Mouse (Mus musculus) MEL (cell line): Measurements from ENCODE around the gene Trabd. TPM values are rescaled to one million over a fixed set of nuclear protein-coding genes. Genes with fewer than 3 reads are reported as not detected.

Source experiments
- DNase-seq: peaks from one replicate; pipeline ENCODE4 v3.0.0; 2011; ENCODE audit warnings: low read depth, low spot score
- H3K27ac ChIP-seq: 2 replicates; pipeline ENCODE4 v1.5.1; 2012; ENCODE audit warnings: low read depth, mild to moderate bottlenecking, control low read depth, low read length, moderate library complexity; ENCODE audit not compliant: control insufficient read depth
- H3K27me3 ChIP-seq, 2 experiments: fragments of 150-350 bp in 1 of 2; sonication (generic) in 1 of 2; 2 replicates each; pipeline ENCODE4 v1.6.1; 2012; ENCODE audit warnings: low read length in 2 of 2, mild to moderate bottlenecking in 2 of 2, improper control_type of control experiment in 1 of 2, moderate library complexity in 1 of 2; ENCODE audit not compliant: insufficient read depth in 2 of 2, control insufficient read depth in 1 of 2
- H3K36me3 ChIP-seq, 2 experiments: 2 replicates each; pipeline ENCODE4 v1.6.1; 2012 to 2014; ENCODE audit warnings: low read length in 2 of 2, improper control_type of control experiment in 1 of 2, inconsistent platforms in 1 of 2, mild to moderate bottlenecking in 1 of 2; ENCODE audit not compliant: insufficient read depth in 2 of 2, control insufficient read depth in 1 of 2
- H3K4me1 ChIP-seq, 2 experiments: fragments of 150-350 bp in 1 of 2; sonication (generic) in 1 of 2; 2 replicates each; pipeline ENCODE4 v1.6.1; 2012; ENCODE audit warnings: low read length in 2 of 2, improper control_type of control experiment in 1 of 2, mild to moderate bottlenecking in 1 of 2; ENCODE audit not compliant: insufficient read depth in 2 of 2, control insufficient read depth in 1 of 2
- H3K4me3 ChIP-seq, 2 experiments: fragments of 150-350 bp in 1 of 2; sonication (generic) in 1 of 2; 2 replicates each; pipeline ENCODE4 v1.5.1; 2012; ENCODE audit warnings: low read depth in 2 of 2, low read length in 2 of 2, mild to moderate bottlenecking in 2 of 2, moderate library complexity in 2 of 2, control low read depth in 1 of 2, improper control_type of control experiment in 1 of 2; ENCODE audit not compliant: control insufficient read depth in 1 of 2, insufficient read depth in 1 of 2
- H3K79me2 ChIP-seq: 2 replicates; pipeline ENCODE4 v1.6.1; 2012; ENCODE audit warnings: mild to moderate bottlenecking, low read length, moderate library complexity; ENCODE audit not compliant: control insufficient read depth, poor library complexity, insufficient read depth
- H3K9ac ChIP-seq: 2 replicates; pipeline ENCODE4 v1.6.1; 2012; ENCODE audit warnings: low read depth, mild to moderate bottlenecking, control low read depth, low read length, moderate library complexity; ENCODE audit not compliant: control insufficient read depth, poor library complexity, severe bottlenecking
- H3K9me3 ChIP-seq: fragments of 150-350 bp; sonication (generic); replicated peaks from 2 replicates; pipeline ENCODE4 v1.6.1; 2012; ENCODE audit warnings: mild to moderate bottlenecking, low read length, improper control_type of control experiment, moderate library complexity; ENCODE audit not compliant: insufficient read depth
- CHD1 ChIP-seq: IDR thresholded peaks from 2 replicates; pipeline ENCODE4 v1.6.1; 2012; ENCODE audit warnings: low read depth, mild to moderate bottlenecking, inconsistent platforms, low read length, improper control_type of control experiment
- CHD2 ChIP-seq: IDR thresholded peaks from 2 replicates; pipeline ENCODE4 v1.6.1; 2011; ENCODE audit warnings: low read length, improper control_type of control experiment
- CTCF ChIP-seq, 3 experiments: IDR thresholded peaks in 2 of 3; conservative IDR thresholded peaks in 1 of 3; 2 replicates each; pipeline ENCODE4 v1.5.1; 2011 to 2012; ENCODE audit warnings: low read length in 3 of 3, low read depth in 2 of 3, mild to moderate bottlenecking in 2 of 3, improper control_type of control experiment in 1 of 3, inconsistent platforms in 1 of 3, mixed read lengths in 1 of 3, moderate library complexity in 1 of 3; ENCODE audit not compliant: control insufficient read depth in 1 of 3, insufficient read depth in 1 of 3, poor library complexity in 1 of 3, severe bottlenecking in 1 of 3
- E2F4 ChIP-seq: IDR thresholded peaks from 2 replicates; pipeline ENCODE4 v1.6.1; 2011; ENCODE audit warnings: low read depth, low read length, improper control_type of control experiment, borderline replicate concordance
- ELF1 ChIP-seq: IDR thresholded peaks from 2 replicates; pipeline ENCODE4 v1.6.1; 2014; ENCODE audit warnings: low read depth, mild to moderate bottlenecking, inconsistent platforms, low read length, improper control_type of control experiment, moderate library complexity
- EP300 ChIP-seq, 2 experiments: IDR thresholded peaks; 2 replicates each; pipeline ENCODE4 v1.6.1; 2011; ENCODE audit warnings: improper control_type of control experiment in 2 of 2, low read length in 2 of 2, low read depth in 1 of 2, mild to moderate bottlenecking in 1 of 2
- ETS1 ChIP-seq: IDR thresholded peaks from 2 replicates; pipeline ENCODE4 v1.6.1; 2012; ENCODE audit warnings: low read depth, mild to moderate bottlenecking, inconsistent platforms, low read length, improper control_type of control experiment, moderate library complexity
- GATA1 ChIP-seq: IDR thresholded peaks from 2 replicates; pipeline ENCODE4 v1.6.1; 2011; ENCODE audit warnings: low read depth, low read length, improper control_type of control experiment
- HCFC1 ChIP-seq: IDR thresholded peaks from 2 replicates; pipeline ENCODE4 v1.6.1; 2012; ENCODE audit warnings: low read depth, mild to moderate bottlenecking, inconsistent platforms, low read length, improper control_type of control experiment, moderate library complexity
- JUND ChIP-seq: IDR thresholded peaks from 2 replicates; pipeline ENCODE4 v1.6.1; 2011; ENCODE audit warnings: low read depth, mild to moderate bottlenecking, improper control_type of control experiment, low read length
- MAFK ChIP-seq: IDR thresholded peaks from 2 replicates; pipeline ENCODE4 v1.6.1; 2011; ENCODE audit warnings: low read depth, mild to moderate bottlenecking, low read length, improper control_type of control experiment, borderline replicate concordance
- MAX ChIP-seq: IDR thresholded peaks from 2 replicates; pipeline ENCODE4 v1.6.1; 2011; ENCODE audit warnings: low read length, improper control_type of control experiment
- MEF2A ChIP-seq: IDR thresholded peaks from 2 replicates; pipeline ENCODE4 v1.6.1; 2014; ENCODE audit warnings: low read depth, mild to moderate bottlenecking, inconsistent platforms, low read length, improper control_type of control experiment; ENCODE audit not compliant: poor library complexity, insufficient replicate concordance, severe bottlenecking; ENCODE audit errors: extremely low read depth
- MXI1 ChIP-seq: IDR thresholded peaks from 2 replicates; pipeline ENCODE4 v1.6.1; 2011; ENCODE audit warnings: mild to moderate bottlenecking, low read depth, low read length, improper control_type of control experiment
- MYB ChIP-seq: IDR thresholded peaks from 2 replicates; pipeline ENCODE4 v1.6.1; 2011; ENCODE audit warnings: mild to moderate bottlenecking, low read depth, low read length, improper control_type of control experiment
- MYC ChIP-seq: IDR thresholded peaks from 2 replicates; pipeline ENCODE4 v1.6.1; 2011; ENCODE audit warnings: low read depth, mild to moderate bottlenecking, low read length, improper control_type of control experiment, moderate library complexity
- NRF1 ChIP-seq: IDR thresholded peaks from 2 replicates; pipeline ENCODE4 v1.6.1; 2014; ENCODE audit warnings: low read depth, mild to moderate bottlenecking, inconsistent platforms, low read length, improper control_type of control experiment, moderate library complexity; ENCODE audit not compliant: poor library complexity, insufficient read depth, severe bottlenecking
- POLR2A ChIP-seq, 2 experiments: IDR thresholded peaks; 2 replicates each; pipeline ENCODE4 v1.6.1; 2011 to 2012; ENCODE audit warnings: low read length in 2 of 2, mild to moderate bottlenecking in 2 of 2, control low read depth in 1 of 2, improper control_type of control experiment in 1 of 2, low read depth in 1 of 2, moderate library complexity in 1 of 2; ENCODE audit not compliant: control insufficient read depth in 1 of 2, insufficient read depth in 1 of 2, poor library complexity in 1 of 2
- POLR2AphosphoS2 ChIP-seq: IDR thresholded peaks from 2 replicates; pipeline ENCODE4 v1.6.1; 2011; ENCODE audit warnings: low read length, improper control_type of control experiment
- POLR2AphosphoS5 ChIP-seq: IDR thresholded peaks from 2 replicates; pipeline ENCODE4 v1.6.1; 2012; ENCODE audit warnings: low read depth, borderline replicate concordance, mild to moderate bottlenecking, inconsistent platforms, low read length, moderate library complexity, mixed read lengths
- RAD21 ChIP-seq: IDR thresholded peaks from 2 replicates; pipeline ENCODE4 v1.6.1; 2011; ENCODE audit warnings: mild to moderate bottlenecking, low read depth, low read length, improper control_type of control experiment
- SIN3A ChIP-seq: IDR thresholded peaks from 2 replicates; pipeline ENCODE4 v1.6.1; 2012; ENCODE audit warnings: low read length, improper control_type of control experiment, inconsistent platforms
- SMC3 ChIP-seq: IDR thresholded peaks from 2 replicates; pipeline ENCODE4 v1.6.1; 2011; ENCODE audit warnings: low read depth, low read length, improper control_type of control experiment
- TAL1 ChIP-seq: IDR thresholded peaks from 2 replicates; pipeline ENCODE4 v1.6.1; 2012; ENCODE audit warnings: mild to moderate bottlenecking, inconsistent platforms, low read length, moderate library complexity, mixed read lengths
- TBP ChIP-seq: IDR thresholded peaks from 2 replicates; pipeline ENCODE4 v1.8.0; 2011; ENCODE audit warnings: low read depth, low read length, improper control_type of control experiment
- TCF12 ChIP-seq: IDR thresholded peaks from 2 replicates; pipeline ENCODE4 v1.6.1; 2014; ENCODE audit warnings: low read depth, mild to moderate bottlenecking, inconsistent platforms, low read length, improper control_type of control experiment, moderate library complexity
- UBTF ChIP-seq: IDR thresholded peaks from 2 replicates; pipeline ENCODE4 v1.6.1; 2012; ENCODE audit warnings: low read depth, mild to moderate bottlenecking, inconsistent platforms, low read length, improper control_type of control experiment, moderate library complexity, borderline replicate concordance; ENCODE audit not compliant: insufficient read depth
- USF2 ChIP-seq, 2 experiments: IDR thresholded peaks; 2 replicates each; pipeline ENCODE4 v1.6.1; 2011 to 2012; ENCODE audit warnings: improper control_type of control experiment in 2 of 2, low read length in 2 of 2, borderline replicate concordance in 1 of 2, inconsistent platforms in 1 of 2, low read depth in 1 of 2, mild to moderate bottlenecking in 1 of 2; ENCODE audit not compliant: insufficient read depth in 1 of 2
- ZC3H11A ChIP-seq: IDR thresholded peaks from 2 replicates; pipeline ENCODE4 v1.6.1; 2012; ENCODE audit warnings: low read depth, mild to moderate bottlenecking, inconsistent platforms, low read length, improper control_type of control experiment
- ZMIZ1 ChIP-seq: IDR thresholded peaks from 2 replicates; pipeline ENCODE4 v1.6.1; 2012; ENCODE audit warnings: low read depth, mild to moderate bottlenecking, inconsistent platforms, low read length, improper control_type of control experiment, moderate library complexity
- ZNF384 ChIP-seq: IDR thresholded peaks from 2 replicates; pipeline ENCODE4 v1.6.1; 2012; ENCODE audit warnings: low read depth, mild to moderate bottlenecking, inconsistent platforms, low read length, improper control_type of control experiment
- polyA plus RNA-seq, 2 experiments: library from polyadenylated mRNA; stranded (reverse) in 1 of 2; unstranded in 1 of 2; fragments of >175 nt in 1 of 2; fragments of >200 nt in 1 of 2; gene quantifications; 2 replicates each; pipeline versions ENCODE4 v1.2.1 to v1.2.4; 2012; ENCODE audit warnings: low replicate concordance in 2 of 2, low read depth in 1 of 2; ENCODE audit not compliant: insufficient read length in 2 of 2, insufficient read depth in 1 of 2, missing spikeins in 1 of 2
- total RNA-seq: library from RNA; depleted of rRNA; stranded (reverse); fragments of 300-350 nt; gene quantifications from 2 replicates; pipeline ENCODE4 v1.2.3, GENCODE M21; 2012

The Trabd gene
- total and polyA plus RNA-seq, 3 experiments = 45.9 to 81.4 TPM; not detected in 1

DNA sequence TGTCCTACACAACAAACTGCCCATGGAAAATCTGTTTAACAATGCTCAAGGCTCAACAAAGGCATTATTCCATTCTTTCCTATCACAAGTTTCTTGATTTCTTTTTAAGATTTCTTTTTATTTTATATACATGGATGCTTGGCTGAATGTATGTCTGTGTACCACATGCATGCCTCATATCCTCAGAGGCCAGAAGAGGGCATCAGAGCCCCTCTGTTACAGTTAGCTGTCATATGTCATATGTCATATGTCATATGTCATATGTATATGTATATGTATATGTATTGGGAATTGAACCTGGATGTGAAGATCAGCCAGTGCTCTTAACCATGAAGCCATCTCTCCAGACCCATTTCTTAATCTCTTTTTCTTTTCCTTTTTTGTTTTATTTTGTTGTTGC, 43.1 kb downstream of the Trabd start:
- DNase-seq = peak; percentile 41
- H3K36me3 ChIP-seq = peaks cover 1 to 16% of the 10 kb centered on the region in 2 experiments
- H3K4me1 ChIP-seq = peaks cover 0 to 13% of the 10 kb centered on the region in 2 experiments; a peak in 3 of 4 replicates
- H3K79me2 ChIP-seq = peaks cover 36% of the 10 kb centered on the region
- no peak overlapping the region for H3K27ac ChIP-seq
- no peak overlapping the region for H3K4me3 ChIP-seq
- no peaks in the 10 kb centered on the region for H3K27me3 ChIP-seq
- no peaks in the 10 kb centered on the region for H3K9me3 ChIP-seq
- TF ChIP-seq MYB (no peak), MAFK (no peak), RAD21 (peak; percentile 43), MEF2A (no peak), ZMIZ1 (no peak), NRF1 (no peak), MAX (no peak), GATA1 (no peak), SIN3A (peak; percentile 23; the same call in 1 of the 2 replicates), HCFC1 (no peak), JUND (no peak), POLR2AphosphoS2 (no peak), UBTF (no peak), USF2 (IDR thresholded peaks at IDR 0.05; ENCODE audit: borderline replicate concordance in 1 of 2, insufficient read depth in 1 of 2, low read depth in 1 of 2, low read length in 2 of 2) (no peak), EP300 (IDR thresholded peaks at IDR 0.05; ENCODE audit: low read depth in 1 of 2, low read length in 2 of 2) (no peak), CTCF (IDR thresholded peaks at IDR 0.05 in 2 of 3, conservative IDR thresholded peaks at IDR 0.05 in 1 of 3; ENCODE audit: control insufficient read depth in 1 of 3, insufficient read depth in 1 of 3, low read depth in 2 of 3, low read length in 3 of 3, poor library complexity in 1 of 3, severe bottlenecking in 1 of 3) (peak in 2 of 3 experiments; percentile 41 to 51; a peak in 4 of 6 replicates), CHD1 (no peak), TBP (no peak), CHD2 (no peak), TCF12 (no peak), TAL1 (no peak), ETS1 (no peak), E2F4 (no peak), MYC (no peak), MXI1 (no peak), ZC3H11A (peak; percentile 31), ZNF384 (no peak), SMC3 (peak; percentile 44), ELF1 (no peak), POLR2A (IDR thresholded peaks at IDR 0.05; ENCODE audit: control insufficient read depth in 1 of 2, insufficient read depth in 1 of 2, low read depth in 1 of 2, low read length in 2 of 2, poor library complexity in 1 of 2) (no peak), POLR2AphosphoS5 (no peak)
- no peak overlapping the region for H3K9ac ChIP-seq
